In the genomic region with DNA sequence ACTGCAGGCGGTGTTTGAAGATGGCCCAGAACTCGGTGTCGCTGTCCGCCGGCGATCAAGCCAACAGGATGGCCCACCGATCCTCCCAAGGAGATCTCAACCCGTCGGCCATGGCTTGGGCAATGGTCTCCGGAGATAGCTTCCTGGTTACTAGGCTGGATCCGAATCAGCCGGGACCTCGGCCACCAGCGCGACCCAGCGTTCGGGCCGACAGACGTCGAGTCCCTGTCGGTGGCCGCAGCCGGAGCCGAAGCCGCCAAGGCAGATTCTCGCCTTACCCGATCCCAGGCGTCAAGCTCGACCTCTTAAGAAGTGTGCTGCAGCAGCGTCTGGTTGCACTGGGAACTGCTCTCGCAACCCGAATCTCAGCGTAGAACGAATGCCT, we compare ENCODE assay signal across 1 mouse cellular context.
TF ChIP-seq lines count a peak whose summit lies in the region.

No protein-coding gene starts in this region.

TF ChIP-seq in CH12.LX, 34 proteins besides CTCF, POLR2A, EP300 and RAD21:
- no peak for TF ChIP-seq CHD1 (IDR thresholded peaks at IDR 0.05; ENCODE audit: low read depth, low read length)
- 0 out of 2 replicates have a peak, but pooled peaks have one; percentile 9 for TF ChIP-seq MAX (IDR thresholded peaks at IDR 0.05; ENCODE audit: low read length)
- TF ChIP-seq MAFK (IDR thresholded peaks at IDR 0.05; ENCODE audit: insufficient replicate concordance, low read length): no peak
- TF ChIP-seq UBTF (IDR thresholded peaks at IDR 0.05; ENCODE audit: low read depth, low read length): no peak
- TF ChIP-seq MXI1 (IDR thresholded peaks at IDR 0.05; ENCODE audit: low read depth, low read length): peak; percentile 13; the same call in 1 of the 2 replicates
